Mouse (Mus musculus): ENCODE results near the gene Bhlha9.

GRCm38 (mm10) chr11:76628613-76629012 is 43.7 kb upstream of the Bhlha9 start:
- no peak for TF ChIP-seq POLR2A (IDR thresholded peaks at IDR 0.05; ENCODE audit: insufficient read length, low read depth)
- TF ChIP-seq MYOD1 (IDR thresholded peaks at IDR 0.05; ENCODE audit: control insufficient read depth in 1 of 3, insufficient read length in 2 of 3, low read depth in 2 of 3): no peak
- TF ChIP-seq USF1 (IDR thresholded peaks at IDR 0.05; ENCODE audit: low read depth): no peak
- TF ChIP-seq MYOG (IDR thresholded peaks at IDR 0.05; ENCODE audit: control insufficient read depth in 1 of 3, insufficient read depth in 1 of 3, insufficient read length in 2 of 3, low read depth in 2 of 3): no peak
